Mouse (Mus musculus) brain, embryonic 14.5 days (tissue): ENCODE measurements around the gene Ralgds. TPM values are rescaled to one million over a fixed set of nuclear protein-coding genes. Genes with fewer than 3 reads are reported as not detected.

Experiments used
- DNase-seq: peaks from one replicate; pipeline ENCODE4 v3.0.0-alpha.2; 2011; ENCODE audit warnings: low read depth
- CTCF ChIP-seq: fragments of 200-500 bp; IDR thresholded peaks from 2 replicates; pipeline ENCODE4 v1.5.1; 2012; ENCODE audit warnings: inconsistent platforms, mild to moderate bottlenecking, moderate library complexity, borderline replicate concordance; ENCODE audit not compliant: insufficient read depth, insufficient read length; ENCODE audit errors: extremely low read depth
- POLR2A ChIP-seq: fragments of 200-500 bp; IDR thresholded peaks from 2 replicates; pipeline ENCODE4 v1.6.1; 2012; ENCODE audit warnings: mild to moderate bottlenecking, inconsistent platforms, borderline replicate concordance; ENCODE audit not compliant: poor library complexity, insufficient read depth, insufficient read length, severe bottlenecking; ENCODE audit errors: extremely low read depth
- polyA plus RNA-seq: library from polyadenylated mRNA; depleted of rRNA; stranded (reverse); fragments of >200 nt; gene quantifications from 2 replicates; pipeline ENCODE4 v1.2.3, GENCODE M21; 2012; rRNA removed

Gene Ralgds
- polyA plus RNA-seq, 1 experiment: 191 TPM

DNA sequence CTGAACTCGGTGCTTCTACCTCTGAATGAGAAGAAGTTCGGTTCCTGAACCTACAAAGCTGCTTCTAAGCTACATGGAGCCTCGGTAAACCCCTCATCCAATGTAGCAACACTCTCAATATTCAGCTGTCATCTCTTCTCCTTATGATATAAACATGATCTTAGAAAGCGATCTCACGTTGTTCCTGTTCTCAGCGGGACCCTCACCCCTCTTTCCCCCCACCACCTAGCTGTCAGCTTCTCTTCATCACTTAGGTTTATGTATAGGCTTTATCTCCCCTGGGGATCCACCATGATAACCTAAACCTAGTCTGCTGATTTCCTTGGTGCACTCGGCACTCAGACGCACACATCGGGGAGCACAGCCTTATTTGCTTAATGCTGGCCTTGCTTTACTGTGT is 70.7 kb downstream of the Ralgds start, which contains the start of gene Gtf3c5:
Gtf3c5 (minus strand) TSS at position 101 of the 400 bp plus-strand sequence.
- DNase-seq: no peak
- TF ChIP-seq POLR2A: no peak
- TF ChIP-seq CTCF: no peak

DNA sequence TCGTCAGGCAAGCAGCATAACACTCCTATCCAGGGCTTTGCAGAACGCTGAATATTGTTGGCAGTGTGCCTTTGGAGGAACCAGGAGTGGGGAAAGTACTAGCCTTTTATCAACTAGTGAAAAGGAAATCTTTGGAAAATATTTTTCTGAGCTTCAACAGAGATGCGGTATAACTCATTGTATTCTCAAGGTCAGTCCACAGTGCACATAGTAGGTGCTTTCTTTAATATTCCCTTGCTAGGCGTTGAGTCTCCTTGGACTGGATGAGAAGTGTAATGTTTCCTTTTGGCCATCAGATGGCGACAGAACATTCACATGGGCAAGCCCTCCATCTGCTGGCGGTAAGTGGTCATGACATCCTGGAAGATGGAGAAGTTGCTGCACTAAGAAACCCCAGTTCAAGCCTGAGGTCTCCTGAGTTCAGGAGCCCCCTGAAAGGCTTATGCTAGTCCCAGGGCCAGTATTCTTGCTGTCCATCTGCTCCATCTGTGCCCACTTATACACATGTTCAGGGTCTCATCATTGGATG is 72.2 kb downstream of the Ralgds start:
- DNase-seq: peak; percentile 93
- TF ChIP-seq POLR2A (no peak), CTCF (peak; percentile 100)

DNA sequence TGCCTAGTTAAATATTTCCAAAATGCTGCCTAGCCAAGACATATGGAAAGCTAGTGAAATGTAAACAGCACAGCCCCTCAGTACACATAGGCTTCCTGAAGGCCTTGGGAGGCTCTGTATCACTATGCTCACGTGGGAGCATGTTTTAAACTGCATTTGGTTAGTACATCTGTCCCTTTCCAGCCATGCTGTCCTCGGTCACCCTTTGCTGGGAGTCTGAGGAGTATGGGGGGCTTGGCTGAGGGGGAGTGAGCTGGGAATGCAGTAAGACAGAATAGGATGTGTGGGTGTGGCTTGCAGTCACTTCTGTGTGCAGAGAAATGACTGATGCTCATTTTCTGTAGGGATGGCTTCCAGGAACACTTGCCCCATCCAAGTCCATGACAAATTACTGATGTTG is 72.8 kb downstream of the Ralgds start:
- TF ChIP-seq POLR2A (no peak), CTCF (no peak)
- DNase-seq: no peak

- no peak for DNase-seq
- TF ChIP-seq CTCF (no peak), POLR2A (no peak)
Measured at GRCm38 (mm10) chr2:28588574-28588973, 75.6 kb downstream of the Ralgds start.

DNA sequence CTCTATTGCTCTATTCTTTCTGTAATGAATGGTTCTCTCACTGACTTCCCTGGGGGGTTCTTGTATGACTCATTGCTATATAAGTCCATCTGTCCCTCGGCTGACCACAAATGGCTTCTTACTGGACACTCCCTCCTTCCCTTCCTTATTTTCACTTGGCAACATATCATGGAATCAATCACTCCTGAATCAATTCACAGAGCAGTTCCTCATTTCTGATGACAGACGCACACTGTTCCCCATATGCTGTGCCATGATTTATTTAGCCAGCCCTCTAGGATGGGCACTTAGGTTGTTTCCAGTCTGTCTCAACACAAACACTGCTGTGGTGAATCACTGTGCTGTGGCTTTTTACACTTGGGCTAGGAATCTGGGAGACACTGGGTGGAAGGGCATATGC is 78.6 kb downstream of the Ralgds start:
- DNase-seq: no peak
- no peak for TF ChIP-seq CTCF
- TF ChIP-seq POLR2A: no peak

DNA sequence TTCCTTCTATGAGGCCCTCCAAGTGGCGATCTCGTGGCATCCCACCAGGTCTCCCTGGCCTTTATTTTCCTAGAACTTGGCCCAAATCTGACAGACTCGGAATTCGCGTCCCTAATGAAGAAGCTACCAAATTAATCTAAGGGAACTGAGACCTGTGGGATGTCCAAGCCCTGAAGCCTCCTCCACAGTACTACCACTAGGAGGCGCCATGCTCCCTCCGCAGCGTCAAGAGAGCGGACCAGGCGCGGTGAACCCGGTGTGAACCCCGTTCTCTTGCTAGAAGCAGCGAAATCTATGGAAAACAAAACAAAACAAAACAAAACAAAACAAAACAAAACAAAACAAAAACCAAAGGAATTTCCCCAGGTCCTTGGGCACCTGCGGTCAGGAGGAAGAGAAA is 79.9 kb downstream of the Ralgds start:
- TF ChIP-seq CTCF: peak; percentile 88
- no peak for TF ChIP-seq POLR2A

DNA sequence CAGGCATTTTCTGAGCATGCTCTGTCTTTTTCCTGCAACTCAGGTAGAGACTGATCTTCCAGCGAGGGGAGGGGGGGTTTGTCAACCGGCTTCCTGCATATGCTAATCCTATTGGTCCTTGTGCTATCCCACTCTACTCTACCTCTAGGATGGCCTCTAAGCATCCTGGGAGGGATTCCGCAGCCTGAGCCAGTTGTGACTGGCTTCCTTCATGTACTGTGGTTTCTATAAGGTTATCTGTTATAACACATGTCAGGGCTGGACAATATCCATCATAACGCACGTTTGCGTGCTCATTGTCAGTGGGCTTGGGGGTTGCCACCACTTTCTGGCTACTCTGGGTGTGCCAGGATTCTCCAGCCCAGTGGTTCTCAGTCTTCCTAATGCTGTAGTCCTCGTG is 83.1 kb downstream of the Ralgds start:
- DNase-seq: no peak
- TF ChIP-seq CTCF: no peak
- TF ChIP-seq POLR2A: no peak

More for the DNA sequence above, 79.9 kb downstream of the Ralgds start:
- peak; percentile 66 for DNase-seq

DNA sequence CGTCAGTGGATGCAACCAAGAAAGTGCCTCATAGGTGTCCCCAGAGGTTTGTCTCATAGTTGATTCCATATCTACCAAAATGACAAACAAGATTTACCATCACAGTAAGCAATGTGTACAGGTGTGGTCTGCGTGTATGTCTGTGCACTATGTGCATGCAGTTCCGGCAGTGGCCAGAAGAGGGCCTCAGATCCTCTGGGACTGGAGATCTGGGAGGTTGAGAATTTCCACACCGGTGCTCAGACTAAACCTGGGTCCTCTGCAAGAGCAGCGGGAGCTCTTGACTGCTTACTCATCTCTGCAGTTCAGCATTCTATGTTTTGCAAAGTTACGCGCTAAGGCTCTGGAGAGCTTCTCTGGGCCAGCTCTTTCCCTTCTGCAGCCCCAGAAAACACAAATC is 84.1 kb downstream of the Ralgds start:
- TF ChIP-seq CTCF (peak; percentile 47; the same call in 1 of the 2 replicates), POLR2A (no peak)
- no peak for DNase-seq

GRCm38 (mm10) chr2:28597733-28598547 is 85.0 kb downstream of the Ralgds start:
- no peak for DNase-seq
- TF ChIP-seq CTCF (no peak), POLR2A (no peak)

DNA sequence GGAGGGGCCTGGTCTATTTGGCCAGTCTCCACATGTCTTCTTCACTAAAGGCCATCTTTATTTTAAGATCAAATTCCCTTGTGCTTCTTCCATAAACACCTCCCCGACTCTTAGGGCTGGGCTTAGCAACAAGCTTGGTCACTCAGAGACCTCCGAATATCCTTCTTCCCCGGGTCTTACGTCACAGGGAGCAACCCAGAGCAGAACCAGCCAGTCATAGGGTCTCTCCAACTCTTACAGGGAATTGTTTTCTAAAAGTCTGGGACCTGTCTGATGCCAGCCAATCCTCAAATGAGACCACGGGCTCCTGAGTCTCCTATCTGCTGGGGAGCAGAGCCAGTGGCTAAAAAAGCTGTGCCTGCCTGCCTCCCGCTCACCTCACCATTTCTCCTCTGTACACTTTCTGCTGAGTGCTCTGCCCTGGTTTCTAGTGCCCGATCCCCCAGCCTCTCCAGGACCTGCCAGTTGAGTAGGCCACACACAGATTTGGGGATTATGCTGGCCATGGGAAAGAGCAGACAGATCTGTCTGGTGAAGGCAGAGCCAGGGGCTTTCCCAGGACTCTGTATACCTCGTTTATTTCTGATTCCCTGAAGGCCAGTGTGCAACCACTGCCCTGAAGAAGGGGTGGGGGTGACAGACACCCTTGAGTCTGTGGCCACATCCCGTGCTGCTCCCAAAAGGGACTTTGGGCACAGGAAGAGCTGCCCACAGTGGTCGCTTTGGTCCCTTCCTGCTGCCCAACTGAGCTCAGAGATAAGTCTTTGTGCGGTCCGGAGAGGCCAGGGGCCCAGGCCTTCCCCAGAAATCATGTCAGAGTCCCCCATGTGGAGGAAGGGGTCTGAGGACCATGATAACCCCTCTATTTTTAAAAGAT is 86.0 kb downstream of the Ralgds start:
- TF ChIP-seq POLR2A (no peak), CTCF (no peak)
- DNase-seq: no peak

DNA sequence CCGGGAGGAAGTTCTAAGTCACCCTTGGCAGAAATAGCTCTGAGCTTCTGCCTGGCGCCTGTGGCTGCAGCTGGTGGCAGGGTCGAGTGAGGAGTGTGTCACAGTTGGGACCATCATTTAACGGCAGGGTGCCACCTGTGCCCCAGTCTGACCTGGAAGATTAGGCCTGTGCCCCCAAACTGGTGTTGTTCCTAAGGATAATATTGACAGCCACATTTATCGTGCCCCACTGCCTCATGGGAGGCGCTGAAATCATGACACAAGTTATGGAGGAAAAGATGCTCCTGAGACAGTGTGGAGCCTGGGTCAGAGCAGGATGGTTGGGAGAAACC is 86.6 kb downstream of the Ralgds start:
- TF ChIP-seq POLR2A: no peak
- TF ChIP-seq CTCF: no peak
- DNase-seq: no peak

GRCm38 (mm10) chr2:28601720-28602590 is 89.0 kb downstream of the Ralgds start:
- no peak for DNase-seq
- TF ChIP-seq CTCF: no peak
- TF ChIP-seq POLR2A: no peak

Other genes with a start within 250 kb of the Ralgds start
- gene Ppp1r26, start 66.3 kb upstream of the Ralgds start, polyA plus RNA-seq: 18.9 and 28.3 TPM in 2 replicates
- gene 1700007K13Rik, start 46.8 kb upstream of the Ralgds start, polyA plus RNA-seq: 1.3 and 2.1 TPM in 2 replicates
- gene Mrps2, start 45.1 kb upstream of the Ralgds start, polyA plus RNA-seq: 50.3 and 61.5 TPM in 2 replicates
- gene Gbgt1, start 16.2 kb upstream of the Ralgds start, polyA plus RNA-seq: 0.91 and 1.8 TPM in 2 replicates
- gene Gm10134, start 7.0 kb upstream of the Ralgds start, polyA plus RNA-seq: 0.37 TPM in 1 of 2 replicates, not detected in the other
- 0.10 and 0.14 TPM in 2 replicates for gene Cel, start 50.3 kb downstream of the Ralgds start, polyA plus RNA-seq
- 45.9 and 51.4 TPM in 2 replicates for gene Gtf3c5, start 70.6 kb downstream of the Ralgds start, polyA plus RNA-seq
- 0.09 and 0.33 TPM in 2 replicates for gene Gfi1b, start 108.9 kb downstream of the Ralgds start, polyA plus RNA-seq
- gene Tsc1, start 128.1 kb downstream of the Ralgds start, polyA plus RNA-seq: 35.8 and 40.6 TPM in 2 replicates
- gene Spaca9, start 186.6 kb downstream of the Ralgds start, polyA plus RNA-seq: 1.5 and 2.4 TPM in 2 replicates
- gene Ak8, start 187.0 kb downstream of the Ralgds start, polyA plus RNA-seq: 1.3 and 1.5 TPM in 2 replicates